Mouse (Mus musculus) spleen, postnatal 14 days (tissue): ENCODE measurements around the gene Zfp316.
A peak's percentile ranks its signal among the peaks of the same experiment; 100 is the strongest.

Experiments
- DNase-seq, 2 experiments: peaks; one replicate each; pipeline ENCODE4 v3.0.0; 2021 to 2022; ENCODE audit warnings: low spot score in 2 of 2

Zfp316 gene

GRCm38 (mm10) chr5:143269363-143270150 is at the start of gene Zfp316:
Gene Zfp316, minus strand, starts transcription at chr5:143270022.
- DNase-seq: peak in 1 of 2 experiments; percentile 19

GRCm38 (mm10) chr5:143317288-143317610 is 47.4 kb upstream of the Zfp316 start:
- no peak for DNase-seq

GRCm38 (mm10) chr5:143316605-143317287 is 46.9 kb upstream of the Zfp316 start:
- DNase-seq: no peak

- no peak for DNase-seq
These were observed 45.7 kb upstream of the Zfp316 start for GRCm38 (mm10) chr5:143315514-143315888.

GRCm38 (mm10) chr5:143314730-143315513 is 45.1 kb upstream of the Zfp316 start, which contains the start of gene E130309D02Rik:
Gene E130309D02Rik, minus strand, starts transcription at chr5:143315360.
- DNase-seq: peak; percentile 88 to 94

- no peak for DNase-seq
These were observed 44.4 kb upstream of the Zfp316 start for GRCm38 (mm10) chr5:143314183-143314729.

GRCm38 (mm10) chr5:143311886-143312285 is 42.1 kb upstream of the Zfp316 start:
- peak; percentile 75 to 86 for DNase-seq

- DNase-seq: no peak
These were observed 40.1 kb upstream of the Zfp316 start for GRCm38 (mm10) chr5:143309916-143310315.

GRCm38 (mm10) chr5:143308825-143309224 is 39.0 kb upstream of the Zfp316 start:
- no peak for DNase-seq

GRCm38 (mm10) chr5:143304251-143304650 is 34.4 kb upstream of the Zfp316 start:
- DNase-seq: no peak

GRCm38 (mm10) chr5:143301296-143301695 is 31.5 kb upstream of the Zfp316 start:
- no peak for DNase-seq

- peak in 1 of 2 experiments; percentile 62 for DNase-seq
These were observed 29.9 kb upstream of the Zfp316 start for GRCm38 (mm10) chr5:143299686-143300085.

- DNase-seq: no peak
These were observed 28.6 kb upstream of the Zfp316 start for GRCm38 (mm10) chr5:143298391-143298790.

GRCm38 (mm10) chr5:143297986-143298385 is 28.2 kb upstream of the Zfp316 start:
- DNase-seq: no peak

- no peak for DNase-seq
These were observed 25.5 kb upstream of the Zfp316 start for GRCm38 (mm10) chr5:143295330-143295729.

GRCm38 (mm10) chr5:143294862-143295261 is 25.0 kb upstream of the Zfp316 start:
- no peak for DNase-seq

GRCm38 (mm10) chr5:143293404-143293803 is 23.6 kb upstream of the Zfp316 start, which contains the start of gene Zfp853:
Gene Zfp853, minus strand, starts transcription at chr5:143293623.
- no peak for DNase-seq

- no peak for DNase-seq
These were observed 23.1 kb upstream of the Zfp316 start for GRCm38 (mm10) chr5:143292879-143293278.

GRCm38 (mm10) chr5:143289299-143289698 is 19.5 kb upstream of the Zfp316 start:
- no peak for DNase-seq

GRCm38 (mm10) chr5:143288378-143288911 is 18.6 kb upstream of the Zfp316 start:
- no peak for DNase-seq

- DNase-seq: no peak
These were observed 18.0 kb upstream of the Zfp316 start for GRCm38 (mm10) chr5:143287774-143288328.
